Mouse (Mus musculus) adrenal gland, postnatal 36 days (tissue): ENCODE data around the gene Ptprc. TPM values are rescaled to one million over a fixed set of nuclear protein-coding genes. Genes with fewer than 3 reads are reported as not detected.

ENCODE experiments used
- DNase-seq, 2 experiments: peaks; one replicate each; pipeline ENCODE4 v3.0.0; 2021; ENCODE audit warnings: mixed read lengths in 1 of 2
- total RNA-seq, 2 experiments: library from RNA; stranded (reverse); gene quantifications; 2 replicates each; pipeline ENCODE4 v1.2.3; 2021

The Ptprc gene
- total RNA-seq, 2 experiments from 2014 or later, result 4.2 to 8.5 TPM

- DNase-seq, result no peak
Measured at GRCm38 (mm10) chr1:138039201-138039600, 136.3 kb downstream of the Ptprc start.

GRCm38 (mm10) chr1:138037484-138037883 is 138.0 kb downstream of the Ptprc start:
- no peak for DNase-seq

- DNase-seq, result no peak
Measured at GRCm38 (mm10) chr1:138029649-138030048, 145.9 kb downstream of the Ptprc start.

- DNase-seq, result no peak
Measured at GRCm38 (mm10) chr1:138025298-138025697, 150.2 kb downstream of the Ptprc start.

- no peak for DNase-seq
Measured at GRCm38 (mm10) chr1:138023601-138024000, 151.9 kb downstream of the Ptprc start.

GRCm38 (mm10) chr1:138022918-138023295 is 152.6 kb downstream of the Ptprc start:
- no peak for DNase-seq

- DNase-seq, result no peak
Measured at GRCm38 (mm10) chr1:138021962-138022917, 153.3 kb downstream of the Ptprc start.

Other genes with a start within 250 kb of the Ptprc start
- not detected for gene Atp6v1g3, start 98.0 kb upstream of the Ptprc start, total RNA-seq